Mouse (Mus musculus): Measurements from ENCODE around the gene Rhcg. TPM values are rescaled to one million over a fixed set of nuclear protein-coding genes. Genes with fewer than 3 reads are reported as not detected.
A peak's percentile ranks its signal among the peaks of the same experiment; 100 is the strongest.

Rhcg gene
- polyA plus RNA-seq, 1 experiment from 2014 or later: 4.0 TPM

DNA sequence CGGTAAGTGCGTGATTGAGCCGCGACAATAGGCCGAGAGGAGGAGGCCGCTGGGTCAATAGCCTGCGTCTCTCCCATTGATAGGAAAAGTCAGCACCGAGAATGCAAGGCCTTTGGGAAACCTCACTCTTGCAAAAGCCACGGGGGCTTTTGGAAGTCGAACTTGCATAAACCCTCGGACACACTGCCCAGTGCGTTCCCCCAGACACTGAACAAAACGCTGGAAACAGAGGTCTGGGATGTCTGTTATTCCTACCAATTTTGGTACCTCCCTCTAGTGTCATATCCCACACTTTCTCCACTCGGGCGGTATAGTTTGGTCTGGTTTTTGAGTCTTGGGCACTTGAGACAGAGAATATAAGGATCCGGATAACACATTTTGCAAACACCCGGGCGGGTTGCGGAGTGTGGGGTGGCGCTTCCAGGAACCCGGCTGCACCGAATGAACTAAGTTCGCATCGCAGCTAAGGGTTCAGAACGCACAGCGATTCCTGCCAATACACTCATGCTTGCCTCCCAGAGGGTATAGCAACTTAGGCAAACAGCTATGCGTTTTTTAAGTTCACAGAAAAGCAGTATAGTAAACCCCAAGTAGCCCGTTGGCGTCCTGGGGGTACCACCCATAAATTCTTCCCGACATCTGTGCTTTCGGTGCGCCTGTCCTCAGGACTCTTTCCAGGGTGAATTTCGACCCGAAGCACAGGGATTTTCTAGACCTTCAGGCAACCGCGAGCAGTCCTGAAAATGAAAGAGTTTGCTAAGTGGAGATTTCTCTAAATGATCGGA, 73.0 kb downstream of the Rhcg start:
- Histone ChIP-seq H3K27me3 (peaks cover 13% of the 10 kb centered on the region; the same call in 1 of the 2 replicates), H3K9ac (no peak overlapping the region), H3K4me1 (replicated peaks) (peaks cover 39% of the 10 kb centered on the region), H3K4me2 (peak overlapping the region; percentile 62), H3K4me3 (no peak overlapping the region; the same call in 1 of the 2 replicates), H3K9me3 (no peaks in the 10 kb centered on the region), H3K36me3 (no peaks in the 10 kb centered on the region), H3K27ac (replicated peaks) (peak overlapping the region; percentile 85)
- 8% methylated on average over 37 of the region's 37 CpGs for WGBS
- ATAC-seq (ENCODE audit: low FRiP score, low read depth): no peak

Other genes starting within 250 kb of the Rhcg start
- 20.1 and 23.0 TPM in 2 replicates for gene Rlbp1, start 230.6 kb downstream of the Rhcg start, polyA plus RNA-seq (2015; fragmentation: Nextera tagmentation; extraction: Ambion mirVana)
- gene Fanci, start 225.7 kb downstream of the Rhcg start, polyA plus RNA-seq (2015; fragmentation: Nextera tagmentation; extraction: Ambion mirVana): 1.9 and 2.7 TPM in 2 replicates
- 26.5 and 27.0 TPM in 2 replicates for gene Polg, start 151.3 kb downstream of the Rhcg start, polyA plus RNA-seq (2015; fragmentation: Nextera tagmentation; extraction: Ambion mirVana)
- gene Ticrr, start 42.5 kb upstream of the Rhcg start, polyA plus RNA-seq (2015; fragmentation: Nextera tagmentation; extraction: Ambion mirVana): 2.5 and 3.1 TPM in 2 replicates
- 2.1 TPM in 2 replicates for gene Kif7, start 98.1 kb upstream of the Rhcg start, polyA plus RNA-seq (2015; fragmentation: Nextera tagmentation; extraction: Ambion mirVana)
- 0.60 and 1.3 TPM in 2 replicates for gene Plin1, start 115.2 kb upstream of the Rhcg start, polyA plus RNA-seq (2015; fragmentation: Nextera tagmentation; extraction: Ambion mirVana)
- 12.6 and 13.1 TPM in 2 replicates for gene Pex11a, start 125.5 kb upstream of the Rhcg start, polyA plus RNA-seq (2015; fragmentation: Nextera tagmentation; extraction: Ambion mirVana)
- 0.35 and 0.69 TPM in 2 replicates for gene Wdr93, start 125.5 kb upstream of the Rhcg start, polyA plus RNA-seq (2015; fragmentation: Nextera tagmentation; extraction: Ambion mirVana)
- 0.19 TPM in 1 of 2 replicates, not detected in the other for gene Mesp1, start 176.1 kb upstream of the Rhcg start, polyA plus RNA-seq (2015; fragmentation: Nextera tagmentation; extraction: Ambion mirVana)
- gene Mesp2, start 193.1 kb upstream of the Rhcg start, polyA plus RNA-seq (2015; fragmentation: Nextera tagmentation; extraction: Ambion mirVana): 1.1 and 1.3 TPM in 2 replicates
- gene Anpep, start 243.4 kb upstream of the Rhcg start, polyA plus RNA-seq (2015; fragmentation: Nextera tagmentation; extraction: Ambion mirVana): 3.3 and 4.2 TPM in 2 replicates